Mouse (Mus musculus) lung, postnatal 0 days (tissue): ENCODE results near the gene Matn1. TPM values are rescaled to one million over a fixed set of nuclear protein-coding genes. Genes with fewer than 3 reads are reported as not detected.

Experiments
- ATAC-seq: fragments of 200-750 bp; cut with Nextera tagmentation; 2 replicates; pipeline ENCODE4 v1.8.0; 2017; ENCODE audit warnings: moderate library complexity
- DNase-seq: peaks from one replicate; pipeline ENCODE4 v3.0.0-alpha.2; 2016; ENCODE audit warnings: low spot score
- H3K27ac ChIP-seq: fragments of 300-500 bp; sonication (generic); 2 replicates; pipeline ENCODE4 v1.5.1; 2014; ENCODE audit warnings: antibody characterized with exemption, mild to moderate bottlenecking, low read length, mixed read lengths
- H3K27me3 ChIP-seq: fragments of 300-500 bp; sonication (generic); replicated peaks from 2 replicates; pipeline ENCODE4 v1.6.1; 2014; ENCODE audit warnings: low read length, mixed read lengths; ENCODE audit not compliant: insufficient read depth
- H3K36me3 ChIP-seq: fragments of 300-500 bp; sonication (generic); 2 replicates; pipeline ENCODE4 v1.6.1; 2014; ENCODE audit warnings: low read length, mixed read lengths; ENCODE audit not compliant: insufficient read depth
- H3K4me1 ChIP-seq: fragments of 300-500 bp; sonication (generic); 2 replicates; pipeline ENCODE4 v1.6.1; 2014; ENCODE audit warnings: antibody characterized with exemption, low read depth, low read length, mixed read lengths; ENCODE audit not compliant: insufficient read depth
- H3K4me2 ChIP-seq: fragments of 300-500 bp; sonication (generic); replicated peaks from 2 replicates; pipeline ENCODE4 v1.6.1; 2014; ENCODE audit warnings: low read depth, mild to moderate bottlenecking, low read length, moderate library complexity, mixed read lengths
- H3K4me3 ChIP-seq: fragments of 300-500 bp; sonication (generic); 2 replicates; pipeline ENCODE4 v1.5.1; 2014; ENCODE audit warnings: low read depth, low read length
- H3K9ac ChIP-seq: fragments of 300-500 bp; sonication (generic); replicated peaks from 2 replicates; pipeline ENCODE4 v1.6.1; 2014; ENCODE audit warnings: low read depth, mild to moderate bottlenecking
- H3K9me3 ChIP-seq: fragments of 300-500 bp; sonication (generic); 2 replicates; pipeline ENCODE4 v1.6.1; 2016; ENCODE audit warnings: low read length, mixed read lengths
- CTCF ChIP-seq: IDR thresholded peaks from 2 replicates; pipeline ENCODE4 v1.5.1; 2016; ENCODE audit warnings: antibody characterized with exemption, mild to moderate bottlenecking
- EP300 ChIP-seq: IDR thresholded peaks from 2 replicates; pipeline ENCODE4 v1.6.1; 2016; ENCODE audit warnings: antibody characterized with exemption, mild to moderate bottlenecking, control low read depth
- WGBS: fragments of 180-500 bp; shearing (Covaris S2); extraction: QIAGEN DNeasy Blood & Tissue Kit; methylation state at CpG from one replicate; pipeline ENCODE4 v1.1.7; 2014; 5-methylcytosine and 5-hydroxymethylcytosine counted together
- polyA plus RNA-seq: library from polyadenylated mRNA; unstranded; fragments of >200 nt; fragmentation: Nextera tagmentation; extraction: Ambion mirVana; gene quantifications from 2 replicates; pipeline ENCODE4 v1.2.1, GENCODE M21; 2015

The Matn1 gene
- polyA plus RNA-seq, 1 experiment from 2014 or later: not detected

GRCm38 (mm10) chr4:130909167-130909874 lies 34.9 kb upstream of the Matn1 start:
- no peak overlapping the region for H3K4me3 ChIP-seq
- no peaks in the 10 kb centered on the region for H3K9me3 ChIP-seq
- DNase-seq: no peak
- ATAC-seq: no peak
- H3K4me1 ChIP-seq: no peaks in the 10 kb centered on the region
- H3K9ac ChIP-seq: no peak overlapping the region
- TF ChIP-seq CTCF (no peak), EP300 (no peak)
- no peaks in the 10 kb centered on the region for H3K27me3 ChIP-seq
- no peaks in the 10 kb centered on the region for H3K36me3 ChIP-seq
- no peak overlapping the region for H3K4me2 ChIP-seq
- WGBS: 67% methylated on average over 17 of the region's 17 CpGs
- no peak overlapping the region for H3K27ac ChIP-seq

GRCm38 (mm10) chr4:130910666-130911065 lies 33.5 kb upstream of the Matn1 start:
- no peak for TF ChIP-seq EP300
- no peak for TF ChIP-seq CTCF
- ATAC-seq: no peak; the same call in 1 of the 2 replicates
- Histone ChIP-seq H3K36me3 (no peaks in the 10 kb centered on the region), H3K27ac (no peak overlapping the region), H3K9ac (no peak overlapping the region), H3K4me3 (no peak overlapping the region), H3K9me3 (no peaks in the 10 kb centered on the region), H3K27me3 (no peaks in the 10 kb centered on the region), H3K4me1 (no peaks in the 10 kb centered on the region), H3K4me2 (no peak overlapping the region)
- no peak for DNase-seq
- 22% methylated on average over 7 of the region's 7 CpGs for WGBS

- Histone ChIP-seq H3K27ac (no peak overlapping the region), H3K4me3 (no peak overlapping the region), H3K36me3 (no peaks in the 10 kb centered on the region), H3K27me3 (no peaks in the 10 kb centered on the region), H3K9me3 (no peaks in the 10 kb centered on the region), H3K4me1 (no peaks in the 10 kb centered on the region), H3K4me2 (no peak overlapping the region), H3K9ac (no peak overlapping the region)
- ATAC-seq (no peak), DNase-seq (no peak)
- no peak for TF ChIP-seq EP300
- TF ChIP-seq CTCF: no peak
- 77% methylated on average over 3 of the region's 3 CpGs for WGBS
Measured at GRCm38 (mm10) chr4:130912626-130913025, 31.6 kb upstream of the Matn1 start.

- Histone ChIP-seq H3K4me1 (no peaks in the 10 kb centered on the region), H3K4me3 (peak within 1 kb of the TSS; percentile 2; the same call in 1 of the 2 replicates), H3K27ac (peak within 1 kb of the TSS; percentile 54; the same call in 1 of the 2 replicates), H3K4me2 (no peak within 1 kb of the TSS), H3K9ac (no peak within 1 kb of the TSS), H3K36me3 (no peaks in the 10 kb centered on the region), H3K27me3 (no peaks in the 10 kb centered on the region), H3K9me3 (no peaks in the 10 kb centered on the region)
- 57% methylated on average over 11 of the region's 11 CpGs for WGBS
- DNase-seq (peak; percentile 40), ATAC-seq (peak; percentile 44)
- TF ChIP-seq EP300 (no peak), CTCF (no peak)
Measured at GRCm38 (mm10) chr4:130913077-130913476, 31.1 kb upstream of the Matn1 start, which contains the start of gene Laptm5. Laptm5 (plus strand) TSS chr4:130913125.

- H3K9me3 ChIP-seq: no peaks in the 10 kb centered on the region
- ATAC-seq (no peak), DNase-seq (no peak)
- H3K9ac ChIP-seq: no peak overlapping the region
- no peaks in the 10 kb centered on the region for H3K4me1 ChIP-seq
- no peaks in the 10 kb centered on the region for H3K36me3 ChIP-seq
- WGBS: 70% methylated on average over 3 of the region's 3 CpGs
- no peak overlapping the region for H3K4me2 ChIP-seq
- peak overlapping the region; percentile 2; the same call in 1 of the 2 replicates for H3K4me3 ChIP-seq
- H3K27me3 ChIP-seq: no peaks in the 10 kb centered on the region
- TF ChIP-seq CTCF (no peak), EP300 (no peak)
- peak overlapping the region; percentile 54; the same call in 1 of the 2 replicates for H3K27ac ChIP-seq
Measured at GRCm38 (mm10) chr4:130913511-130913910, 30.7 kb upstream of the Matn1 start.

GRCm38 (mm10) chr4:130914011-130914410 lies 30.2 kb upstream of the Matn1 start:
- TF ChIP-seq EP300: no peak
- TF ChIP-seq CTCF: no peak
- Histone ChIP-seq H3K9me3 (no peaks in the 10 kb centered on the region), H3K9ac (no peak overlapping the region), H3K27me3 (no peaks in the 10 kb centered on the region), H3K4me3 (no peak overlapping the region; the same call in 1 of the 2 replicates), H3K36me3 (no peaks in the 10 kb centered on the region), H3K4me1 (no peaks in the 10 kb centered on the region), H3K4me2 (no peak overlapping the region), H3K27ac (0 out of 2 replicates have a peak overlapping the region, but pooled peaks have one; percentile 54)
- DNase-seq: peak; percentile 55
- WGBS: 58% methylated on average over 4 of the region's 4 CpGs
- ATAC-seq: peak; percentile 57
